Comparison of ENCODE assay signal across 18 mouse cellular contexts in the genomic region with DNA sequence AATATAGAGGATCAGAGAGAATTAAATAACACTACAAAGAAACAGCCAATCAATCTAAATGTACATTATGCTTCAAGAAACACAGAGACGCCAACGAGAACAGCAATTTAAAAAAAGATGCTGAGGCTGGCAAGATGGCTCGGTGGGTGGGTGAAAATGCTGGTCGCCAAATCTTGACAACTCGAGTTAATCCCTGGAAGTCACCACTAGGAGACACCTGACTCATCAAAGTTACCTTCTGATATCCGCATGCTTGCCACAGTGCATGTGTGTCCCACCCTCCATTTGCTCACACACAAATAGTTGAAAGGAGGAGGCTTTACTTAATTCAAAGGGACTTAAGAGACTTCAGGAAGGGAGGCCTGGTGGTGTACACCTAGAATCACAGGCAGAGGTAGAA. TPM values are rescaled to one million over a fixed set of nuclear protein-coding genes. Genes with fewer than 3 reads are reported as not detected.
A peak's percentile ranks its signal among the peaks of the same experiment; 100 is the strongest.
DNase-seq lines count a peak whose midpoint lies in the region; ATAC-seq lines count a peak whose summit lies in the region.
"Had no signal": no experiment of that assay in that cellular context is flagged by ENCODE, and none has a peak within 500 bp of the region (broad histone marks: within the 10 kb centered on the region; RNA-seq: fewer than 3 reads in every experiment).

No protein-coding gene starts in this region.

- intact Hi-C loops in heart, postnatal 14 days (cut with DNase I) = loop anchor here (5.0 kb wide), 1 partner anchor 248 kb away; no protein-coding TSS in a partner anchor

- peak; percentile 21 for DNase-seq in heart, adult 11 months
- DNase-seq in heart, postnatal 14 days = no peak
- DNase-seq in right cerebral cortex, adult 18-20 months = peak; percentile 16
- no peak for DNase-seq in right cerebral cortex, postnatal 36 days (ENCODE audit: low spot score in 2 of 2)
- peak; percentile 79 for DNase-seq in ZHBTc4 (ENCODE audit: low read depth, low spot score)
- DNase-seq in gastrocnemius, postnatal 25 days = no peak
- DNase-seq: adrenal gland, adult 2 months; adrenal gland, postnatal 25 days; cerebellum, adult 2 months; cerebellum, postnatal 10 days; gastrocnemius, adult 2 months; gastrocnemius, postnatal 36 days; heart, adult 18-20 months; heart, postnatal 10 days; kidney, adult 2 months had no signal

- ATAC-seq in erythroblast, adult 5-6 weeks (replicated peaks; ENCODE audit: low FRiP score, poor library complexity, severe bottlenecking) = no peak
- ATAC-seq: forebrain, embryonic 15.5 days; hindbrain, postnatal 0 days had no signal

RNA-seq across cellular contexts. Expression of gene Mlh1, which starts 26.0 kb away (rescaled TPM):
- 10 to 100 TPM; 10.2 to 11.3 TPM for total RNA-seq in heart, postnatal 14 days (2021)
- total RNA-seq in gastrocnemius, postnatal 25 days (2021) = 1 to 10 TPM; 4.4 to 8.7 TPM
- total RNA-seq in erythroblast, adult 5-6 weeks (2015; ENCODE audit: low replicate concordance) = 7.9 and 23.6 TPM in 2 replicates
- total RNA-seq in erythroblast, adult 5-6 weeks (2017; ENCODE audit: low replicate concordance) = 11.8 and 18.4 TPM in 2 replicates

RNA-seq across cellular contexts. Expression of gene Epm2aip1, which starts 26.2 kb away (rescaled TPM):
- 10 to 100 TPM; 27.6 to 28.1 TPM for total RNA-seq in heart, postnatal 14 days (2021)
- 10 to 100 TPM; 18.8 to 19.2 TPM for total RNA-seq in gastrocnemius, postnatal 25 days (2021)
- 12.3 and 13.6 TPM in 2 replicates for total RNA-seq in erythroblast, adult 5-6 weeks (2015; ENCODE audit: low replicate concordance)
- total RNA-seq in erythroblast, adult 5-6 weeks (2017; ENCODE audit: low replicate concordance) = 15.4 and 21.2 TPM in 2 replicates

Comparison
In these comparisons a context has a peak if more than half of its experiments do, and no peak if none do; other contexts are left out.
1. DNase-seq: peak in heart, adult 11 months (single experiment), right cerebral cortex, adult 18-20 months (single experiment) and ZHBTc4 (single experiment); none in heart, postnatal 14 days (0 of 2), right cerebral cortex, postnatal 36 days (0 of 2) and gastrocnemius, postnatal 25 days (single experiment).